Mouse (Mus musculus) ovary, adult 18-20 months (tissue): ENCODE data around the gene Sorbs1.

ENCODE experiments used
- DNase-seq: peaks from one replicate; pipeline ENCODE4 v3.0.0; 2022; ENCODE audit warnings: low spot score, mixed read lengths

Gene Sorbs1

DNA sequence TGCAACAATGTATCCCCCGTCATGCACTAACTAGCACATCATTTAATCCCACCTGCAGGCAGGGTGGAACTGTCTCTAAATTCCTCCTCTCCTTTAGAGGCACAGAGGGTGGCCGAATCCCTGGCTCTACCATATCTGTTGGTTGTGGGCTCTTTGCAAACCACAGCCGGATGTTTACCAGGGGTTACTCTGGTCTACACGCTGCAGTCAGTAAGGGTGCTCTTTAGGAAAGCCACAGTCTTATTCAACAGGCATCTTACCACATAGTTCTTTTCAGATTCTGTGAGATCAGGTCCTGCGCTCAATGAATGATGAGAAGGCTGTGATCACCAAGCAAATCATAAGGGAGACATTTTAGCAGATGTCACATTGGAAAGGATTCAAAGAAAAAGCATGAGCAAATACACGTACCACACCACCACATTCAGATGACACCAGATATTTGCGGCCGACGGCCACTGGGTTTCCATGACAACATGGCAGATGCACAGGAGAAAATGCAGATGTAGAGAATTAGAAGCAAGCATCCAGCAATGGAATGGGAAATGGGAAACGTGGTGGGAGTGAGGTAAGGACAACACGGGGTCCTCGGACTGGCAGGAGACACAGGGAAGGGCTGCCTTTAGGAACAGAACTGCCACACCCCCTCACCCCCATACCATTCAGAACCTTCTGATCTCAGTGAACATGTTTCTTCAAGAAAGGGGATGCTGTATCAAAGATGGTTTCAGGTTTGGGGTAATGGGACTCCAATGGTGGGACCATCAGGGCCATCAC is 213.4 kb downstream of the Sorbs1 start:
- no peak for DNase-seq

DNA sequence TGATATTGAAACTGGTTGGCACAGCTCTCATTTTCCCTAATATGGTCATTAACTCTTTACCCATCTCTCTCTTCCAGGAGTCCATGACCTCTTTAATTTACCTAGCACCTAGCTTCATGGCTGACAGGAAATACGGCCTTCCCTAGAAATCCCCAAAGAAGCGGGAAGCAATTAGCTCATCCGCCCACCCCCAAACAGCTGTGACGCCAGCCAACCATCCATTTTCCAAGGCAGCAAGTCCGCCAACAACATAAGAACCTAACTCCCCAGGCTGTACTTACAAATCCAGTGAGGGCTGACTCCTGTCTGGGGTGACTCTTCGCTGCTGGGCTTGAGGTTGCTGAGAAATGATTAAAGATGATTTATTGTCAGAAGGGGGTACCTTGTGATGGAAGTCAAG is 214.4 kb downstream of the Sorbs1 start:
- no peak for DNase-seq

DNA sequence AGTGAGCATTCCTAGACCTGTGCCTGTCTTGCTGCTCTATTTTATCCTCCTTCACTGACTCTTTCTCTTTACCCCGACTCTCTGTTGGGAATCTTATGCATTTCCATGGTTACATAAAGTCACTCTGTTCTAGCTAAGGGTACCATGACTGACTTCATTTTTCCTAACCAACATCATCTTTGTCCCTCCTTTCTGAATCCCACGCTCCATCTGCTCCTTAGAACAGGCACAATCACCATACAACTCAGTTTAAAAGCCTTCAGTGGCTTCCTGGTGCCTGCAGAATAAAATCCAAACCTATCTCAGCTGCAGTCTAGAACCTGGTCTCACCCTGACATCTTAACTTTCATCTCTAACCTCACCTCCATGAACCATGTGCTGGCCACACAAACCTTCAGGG is 215.0 kb downstream of the Sorbs1 start:
- DNase-seq = no peak

DNA sequence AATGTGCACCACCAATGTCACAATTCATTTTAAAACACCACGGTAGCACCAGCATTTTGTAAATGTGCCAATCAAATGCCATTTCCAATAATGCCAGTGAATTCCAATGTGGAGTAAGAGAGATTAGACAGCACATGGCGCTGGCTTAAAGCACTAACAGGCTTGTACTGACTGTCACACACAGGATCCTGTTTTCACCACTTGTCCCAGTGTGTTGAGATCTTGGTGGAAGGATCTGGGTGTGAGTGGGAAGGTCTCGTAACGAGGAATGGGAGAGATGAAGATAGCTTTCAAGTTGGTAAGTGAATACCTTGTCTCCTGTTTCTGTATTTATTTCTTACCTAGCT is 215.8 kb downstream of the Sorbs1 start:
- DNase-seq = no peak

DNA sequence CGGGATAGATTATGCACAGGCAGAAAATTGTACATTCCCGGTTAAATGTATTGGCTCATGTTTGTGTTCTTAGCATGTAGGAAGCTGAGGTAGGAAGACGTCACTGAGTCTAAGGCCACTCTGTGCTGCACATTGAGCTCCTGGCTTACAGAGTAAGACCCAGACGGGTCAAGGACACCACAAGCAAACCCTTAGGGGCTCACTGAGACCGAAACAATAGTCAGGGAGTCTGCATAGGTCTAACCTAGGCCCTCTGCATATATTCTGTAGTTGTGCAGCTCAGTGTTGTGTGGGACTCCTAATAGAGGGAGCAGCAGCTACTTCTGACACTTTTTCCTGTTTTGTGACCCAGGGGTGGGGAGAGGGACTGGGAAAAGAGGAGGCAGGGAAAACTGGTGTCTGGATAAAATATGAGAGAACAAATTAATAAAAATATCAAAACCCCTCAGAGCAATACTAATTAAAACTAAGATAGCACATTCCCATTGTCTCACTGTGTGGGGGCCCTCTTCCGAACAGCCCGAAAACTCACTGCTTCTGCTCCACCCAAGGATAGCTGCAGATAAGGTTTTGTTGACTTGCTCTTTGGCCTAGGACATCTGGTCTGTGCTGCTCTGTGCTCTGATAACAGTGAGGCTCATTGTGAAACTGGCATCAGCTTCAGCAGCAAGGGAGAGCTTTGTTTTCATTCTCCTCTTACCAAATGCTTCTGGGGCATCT is 216.3 kb downstream of the Sorbs1 start:
- DNase-seq = peak; percentile 50

DNA sequence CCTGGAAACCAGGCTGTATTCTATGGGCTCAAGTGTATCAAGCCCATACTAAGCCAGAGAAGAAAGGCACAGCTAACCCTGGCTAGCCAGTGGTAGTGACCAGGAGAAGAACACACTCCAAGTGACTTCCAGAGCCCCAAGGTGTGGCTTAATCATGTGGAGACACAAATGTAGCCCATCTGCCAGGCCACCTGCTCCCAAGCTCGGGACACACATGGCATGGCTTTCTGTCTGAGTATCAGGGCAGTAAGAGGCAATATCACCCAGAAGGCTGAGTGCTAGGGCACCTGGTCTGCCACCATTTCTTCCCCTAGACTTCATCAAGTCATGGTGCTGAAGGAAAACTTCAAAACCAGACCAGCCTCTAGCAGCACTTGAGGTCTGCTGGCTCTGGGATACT is 219.3 kb downstream of the Sorbs1 start:
- no peak for DNase-seq

DNA sequence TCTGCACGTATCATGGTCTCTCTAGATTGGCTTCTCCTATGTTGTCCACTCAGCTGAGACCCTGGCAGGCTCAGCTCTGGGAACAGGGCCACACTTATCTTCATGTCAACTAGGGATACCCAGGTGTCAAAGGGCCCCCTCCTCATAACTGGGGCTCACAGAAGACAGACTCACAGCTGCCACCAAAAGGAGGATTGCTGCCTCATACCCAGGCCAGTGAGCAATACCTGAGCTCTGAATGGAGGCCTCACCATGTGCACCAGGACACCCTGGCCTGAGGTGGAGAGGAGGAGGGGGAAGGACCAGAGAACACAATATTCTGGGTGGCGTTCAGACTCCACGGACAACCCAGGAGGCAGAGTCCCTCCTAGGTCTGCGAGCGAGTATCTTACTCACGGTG is 219.8 kb downstream of the Sorbs1 start:
- no peak for DNase-seq

DNA sequence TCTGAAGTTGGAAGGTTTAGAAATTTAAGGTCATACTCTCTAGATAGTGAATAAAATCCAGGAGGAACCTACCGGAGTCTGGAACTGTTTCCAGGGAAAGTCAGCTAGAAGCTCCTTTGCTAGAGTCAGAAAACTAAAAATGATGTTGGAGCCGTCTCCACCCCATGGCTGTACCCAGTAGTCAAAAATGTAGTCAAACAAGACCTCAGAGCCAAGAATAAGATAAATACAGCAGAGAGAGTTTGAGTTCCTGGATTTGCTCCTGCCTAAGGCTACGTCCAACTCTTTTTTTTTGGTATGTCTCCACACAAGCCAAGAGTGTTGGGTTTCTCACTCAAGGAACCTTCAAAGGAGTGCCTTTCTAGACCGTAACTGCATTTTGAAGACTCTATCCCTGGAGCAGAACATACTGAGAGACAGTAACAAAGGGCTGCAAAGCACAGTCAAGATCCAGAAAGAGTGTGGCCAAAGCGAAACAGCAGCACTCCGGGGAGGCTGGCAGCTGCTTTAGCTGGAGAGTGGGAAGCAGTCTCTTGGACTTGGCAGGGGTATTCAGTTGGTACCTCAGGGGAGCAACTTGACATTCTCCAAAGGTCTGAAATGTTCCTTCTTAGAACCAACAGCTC is 223.4 kb downstream of the Sorbs1 start:
- no peak for DNase-seq

DNA sequence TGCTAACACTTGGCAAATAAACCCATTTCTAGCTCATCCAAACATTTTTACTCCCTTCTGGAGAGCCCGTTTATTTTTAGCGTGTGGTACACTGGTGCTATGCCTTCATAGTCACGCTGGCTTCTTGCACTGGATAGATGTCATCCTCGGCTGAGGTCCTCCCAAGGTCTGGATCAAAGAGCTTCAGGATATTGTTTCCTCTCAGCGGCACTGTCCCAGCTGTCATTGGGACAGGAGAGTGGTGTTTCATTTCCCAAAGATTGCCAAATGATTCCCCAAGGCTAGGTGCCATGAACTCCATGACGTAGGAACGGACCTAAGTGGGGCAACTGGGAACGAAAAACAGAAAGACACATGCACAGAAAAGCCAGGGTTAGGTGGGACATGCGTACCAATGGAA is 225.2 kb downstream of the Sorbs1 start:
- DNase-seq = no peak

DNA sequence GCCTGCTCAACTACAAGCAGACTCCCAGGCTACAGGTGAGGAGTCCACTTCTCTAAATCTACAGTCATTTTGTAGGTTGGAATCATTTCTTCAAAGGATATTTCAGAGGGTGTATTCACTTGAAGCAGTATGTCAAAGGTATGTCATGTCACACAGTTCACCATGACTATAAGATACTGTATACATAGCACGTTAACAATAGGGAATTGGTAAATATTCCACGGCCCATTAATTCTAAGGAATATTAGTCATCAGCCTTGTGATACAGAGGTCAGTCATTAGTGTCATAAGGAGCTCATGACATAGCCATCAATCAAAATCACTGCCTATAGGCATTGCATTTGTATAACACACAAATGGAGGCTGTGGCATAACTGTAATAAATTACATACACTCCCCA is 228.9 kb downstream of the Sorbs1 start:
- DNase-seq = no peak

DNA sequence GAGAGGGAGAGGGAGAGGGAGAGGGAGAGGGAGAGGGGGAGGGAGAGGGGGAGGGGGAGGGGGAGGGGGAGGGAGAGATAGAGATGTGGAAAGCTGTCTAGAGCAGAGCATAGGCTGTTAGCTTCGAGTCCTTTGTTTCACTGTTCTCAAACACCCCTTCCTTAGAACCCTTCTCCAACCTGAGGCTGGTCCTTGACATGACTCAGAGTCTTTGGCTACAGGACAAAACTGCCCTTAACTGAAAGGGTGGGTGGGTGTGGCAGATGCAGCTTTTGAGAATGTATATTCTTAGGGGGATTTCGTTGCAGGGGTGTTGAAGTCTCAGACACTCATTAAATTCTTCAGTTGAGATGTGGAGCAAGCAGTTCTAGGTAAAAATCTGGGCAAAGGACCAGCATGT is 230.2 kb downstream of the Sorbs1 start:
- no peak for DNase-seq

DNA sequence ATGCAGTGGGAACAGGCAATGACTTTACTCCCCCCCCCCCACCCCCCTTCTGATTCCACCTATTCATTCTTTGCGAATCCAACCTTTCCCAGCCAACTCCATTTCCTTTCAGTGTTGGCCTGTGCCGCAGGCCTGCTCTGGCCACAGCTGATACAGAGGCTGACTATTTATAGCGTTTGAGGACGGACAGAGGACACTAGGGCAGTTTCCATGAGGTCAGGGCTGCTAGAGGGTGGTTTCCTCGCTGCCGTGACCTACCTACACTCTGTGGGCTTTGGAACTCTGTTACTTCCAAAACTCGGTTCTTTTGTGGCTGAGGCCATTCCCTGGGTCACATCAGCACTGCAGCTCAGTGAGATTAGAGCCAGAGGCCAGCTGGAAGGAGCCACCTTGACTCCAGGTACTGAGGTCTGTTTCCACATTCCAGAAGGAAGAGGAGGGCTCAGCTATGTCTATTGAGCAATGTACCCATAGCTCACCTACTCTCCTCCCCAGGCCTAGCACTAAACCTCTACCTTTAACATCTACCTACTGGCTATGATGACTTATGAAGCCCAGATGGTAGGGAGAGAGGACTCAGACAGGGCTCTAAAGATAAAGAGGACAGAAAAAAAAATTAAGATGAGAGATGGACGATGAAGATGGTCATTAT is 235.1 kb downstream of the Sorbs1 start:
- no peak for DNase-seq

DNA sequence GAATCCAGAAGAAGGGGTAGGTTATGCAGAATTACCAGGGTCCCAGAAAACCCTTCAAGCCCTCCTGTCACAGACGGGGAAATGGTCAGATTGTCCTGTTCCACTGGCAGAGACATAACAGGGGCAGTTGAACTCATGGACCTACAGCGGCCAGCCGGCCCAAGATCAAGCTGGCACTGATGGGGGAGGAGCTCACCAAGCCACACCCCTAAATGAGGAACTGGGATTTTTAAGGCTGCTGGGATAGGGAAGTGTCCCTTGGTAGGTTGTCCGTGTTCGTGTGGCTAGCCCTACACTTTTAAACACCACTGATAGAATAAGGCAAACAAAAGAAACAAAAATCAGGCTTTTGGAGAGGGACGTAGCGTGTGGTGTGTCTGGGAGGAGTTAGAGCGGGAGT is 236.1 kb downstream of the Sorbs1 start:
- DNase-seq = no peak

DNA sequence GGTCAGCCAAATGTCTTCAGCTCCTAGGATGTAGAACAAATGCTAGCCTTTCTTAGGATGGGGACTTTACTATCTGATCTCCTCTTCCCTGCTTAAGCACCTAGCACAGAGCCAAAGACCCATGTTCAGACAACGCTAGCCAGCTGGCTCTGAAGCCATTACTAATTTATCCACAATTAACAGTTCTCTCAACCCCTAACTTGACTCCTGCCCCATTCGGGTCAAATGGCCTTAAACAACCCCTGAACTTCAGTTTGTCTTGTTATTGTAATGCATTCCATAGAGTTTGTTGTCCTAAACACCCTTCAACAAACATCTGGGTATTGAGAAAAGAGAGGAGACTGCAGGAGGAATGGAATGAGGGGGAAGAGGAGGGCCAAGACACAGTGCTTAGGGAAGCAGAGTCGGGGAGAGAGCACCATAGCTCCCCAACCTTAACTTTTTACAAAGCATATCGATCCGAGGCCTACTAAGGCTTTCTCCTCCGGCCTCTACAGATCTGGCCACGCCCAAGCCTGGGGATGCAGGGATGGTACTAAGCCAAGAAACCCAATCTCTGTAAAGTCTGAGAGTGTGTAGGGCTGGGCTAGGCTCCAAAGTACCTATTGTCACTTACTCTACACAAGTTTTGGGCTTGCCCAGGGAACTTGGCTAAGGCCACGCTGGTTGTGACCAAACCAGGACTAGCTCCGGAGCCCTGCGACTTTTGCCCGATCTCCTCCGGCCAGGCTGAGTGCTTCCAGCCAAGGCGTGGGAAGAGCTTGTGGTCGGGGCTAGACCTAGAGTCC is 238.0 kb downstream of the Sorbs1 start:
- no peak for DNase-seq

DNA sequence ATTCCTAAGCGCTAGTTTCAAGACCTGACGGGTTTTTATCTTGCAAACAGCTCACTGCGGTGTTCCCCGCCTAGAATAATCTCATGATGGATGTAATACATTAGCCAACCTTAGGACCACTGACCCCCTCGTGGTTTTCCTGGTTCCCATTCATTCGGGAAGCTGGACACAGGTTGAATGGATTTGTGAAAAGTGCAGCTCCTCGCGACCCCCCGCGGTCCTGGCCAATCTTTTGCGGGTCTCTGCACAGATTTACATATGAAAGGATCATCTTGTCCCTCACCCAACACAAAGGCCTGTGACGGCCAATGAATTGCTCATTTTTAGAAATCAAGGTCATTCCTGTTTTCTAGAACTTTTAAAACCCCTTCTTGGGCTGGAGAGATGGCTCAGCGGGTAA is 240.9 kb downstream of the Sorbs1 start:
- no peak for DNase-seq

DNA sequence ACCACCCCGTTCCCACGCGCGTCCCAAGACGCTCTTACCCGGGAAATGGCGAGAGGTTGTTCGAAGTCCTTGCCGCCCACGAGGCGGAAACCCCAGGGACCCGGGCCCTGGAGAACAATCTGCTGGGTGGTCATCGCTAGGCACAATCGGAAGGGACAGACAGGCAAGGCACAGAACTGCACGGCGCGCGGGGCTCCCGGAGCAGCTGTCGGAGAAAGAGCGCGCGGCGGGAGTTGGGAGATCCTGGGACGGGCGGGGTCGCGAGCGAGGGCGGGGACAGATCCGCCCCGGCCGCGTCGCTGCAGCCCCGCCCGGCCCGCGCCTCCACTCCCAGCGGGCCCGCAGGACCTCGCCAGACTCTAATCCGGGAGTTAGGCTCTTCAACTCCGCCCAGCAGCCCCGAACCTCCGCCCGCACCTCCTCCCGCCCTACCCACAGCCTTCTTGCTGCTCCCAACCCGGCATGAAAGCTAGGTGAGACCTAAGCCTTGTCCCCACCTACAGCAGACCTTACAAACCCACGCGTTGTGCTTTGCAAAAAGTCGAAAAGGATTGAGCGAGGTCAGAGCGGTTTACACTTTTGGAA is 242.2 kb downstream of the Sorbs1 start, which contains the start of gene Pdlim1:
Gene Pdlim1, minus strand, starts transcription at position 535 of the 585 bp plus-strand sequence.
- DNase-seq = peak; percentile 74

DNA sequence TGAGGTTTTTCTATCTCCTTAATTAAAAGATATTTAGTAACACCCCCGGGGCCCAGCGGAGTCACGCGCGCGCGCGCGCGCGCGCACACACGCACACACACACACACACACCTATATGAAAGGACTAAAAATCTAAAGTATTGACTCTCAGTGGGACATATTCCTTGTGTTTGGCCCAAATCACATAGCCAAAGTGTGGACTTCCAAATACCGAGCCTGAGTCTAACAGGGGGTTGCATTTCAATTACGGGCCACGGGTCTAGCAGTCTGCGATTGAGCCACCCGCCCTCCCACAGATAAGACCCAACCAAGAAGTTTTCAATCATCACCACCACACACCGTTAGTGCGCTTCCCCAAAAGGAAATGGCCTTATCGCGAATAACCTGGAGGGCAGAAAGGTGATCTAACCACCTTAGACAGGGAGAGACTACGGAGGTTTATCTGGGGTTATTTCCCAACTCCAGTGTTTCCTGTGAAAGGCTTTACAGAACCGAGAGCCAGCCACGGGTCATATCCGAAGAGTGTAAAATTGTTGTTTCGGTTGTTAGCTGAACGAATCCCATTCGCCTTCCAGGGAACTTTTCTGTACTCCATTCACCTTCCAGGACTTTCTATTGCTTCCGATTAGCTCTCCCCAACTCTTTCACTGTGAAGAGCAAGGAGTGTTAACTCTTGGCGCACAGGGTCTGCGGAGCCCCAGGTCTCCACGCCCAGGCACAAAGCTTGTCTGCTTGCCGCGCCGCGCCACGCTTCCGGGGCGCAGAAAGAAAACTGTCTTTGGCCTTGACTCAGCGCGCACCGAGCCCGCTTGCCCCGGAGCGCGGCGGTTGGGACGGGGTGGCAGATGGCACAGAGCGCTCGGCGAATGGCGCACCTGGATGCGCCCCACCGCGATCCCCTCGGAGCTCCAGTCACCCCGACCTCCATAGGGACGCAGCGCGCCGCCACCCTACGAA is 242.9 kb downstream of the Sorbs1 start:
- peak; percentile 30 for DNase-seq

DNA sequence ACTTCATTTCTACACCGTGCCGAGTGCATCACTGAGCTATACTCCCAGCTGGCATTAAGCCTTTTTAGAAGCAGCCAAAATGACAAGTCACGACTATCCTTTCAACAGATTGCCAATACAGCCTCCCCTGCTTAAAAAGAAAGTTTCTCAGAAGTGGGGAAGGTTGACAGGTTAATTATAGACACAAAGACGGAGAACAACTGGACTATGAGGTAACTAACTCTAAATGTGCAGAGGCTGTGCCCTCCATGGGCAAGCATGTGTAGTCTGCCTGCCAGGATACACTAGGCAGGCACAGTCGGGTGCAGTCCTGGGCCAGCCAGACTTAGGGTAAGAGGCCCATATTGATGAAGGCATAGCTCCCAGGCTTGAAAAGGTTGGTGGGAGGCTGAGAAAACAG is 244.1 kb downstream of the Sorbs1 start:
- no peak for DNase-seq

DNA sequence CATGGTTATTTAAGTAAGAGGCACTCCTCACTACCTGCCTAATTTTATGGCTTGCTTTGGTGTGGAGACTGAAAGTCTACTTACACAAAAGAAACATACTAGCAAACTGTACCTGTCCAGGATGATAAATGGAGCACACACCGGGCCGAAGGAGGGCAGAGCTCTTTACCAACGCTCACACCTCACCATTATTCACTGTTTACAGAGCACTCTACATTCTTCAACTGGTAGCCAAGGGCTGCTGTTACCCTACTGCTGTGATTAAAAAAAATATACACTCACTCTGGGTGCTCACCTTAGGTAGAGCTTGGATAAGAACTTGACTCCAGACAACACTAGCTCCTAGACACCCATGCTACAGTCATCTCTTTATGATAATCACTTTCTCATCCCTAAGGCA is 245.1 kb downstream of the Sorbs1 start:
- no peak for DNase-seq

DNA sequence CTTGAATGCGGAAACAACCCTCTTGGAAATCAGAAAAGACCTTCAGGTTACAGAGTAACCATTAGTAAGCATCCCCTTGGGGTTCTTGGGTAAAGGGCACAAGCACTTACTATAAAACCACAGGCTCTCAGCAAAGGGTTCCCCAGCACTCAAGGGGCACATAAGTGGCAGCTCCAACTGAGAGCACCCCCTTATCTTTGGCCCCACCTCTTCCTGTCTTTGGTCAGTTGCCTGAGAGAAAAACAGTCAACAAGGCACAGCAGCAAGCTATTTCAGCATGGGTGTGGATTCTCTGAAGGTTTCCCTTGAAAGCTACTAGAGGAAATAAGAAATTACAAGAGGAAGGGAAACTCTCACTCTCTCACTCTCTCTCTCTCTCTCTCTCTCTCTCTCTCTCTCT is 246.2 kb downstream of the Sorbs1 start:
- DNase-seq = no peak
